Mouse (Mus musculus) midbrain, embryonic 16.5 days (tissue): ENCODE measurements at regions not wholly inside any gene's neighbourhood (a gene's known extent, or its start where the extent isn't known, plus 50 kb on each side); places are given as distances from the start of the nearest gene placed in this dataset.

Experiments
- ATAC-seq: fragments of 200-750 bp; cut with Nextera tagmentation; 2 replicates; pipeline ENCODE4 v1.8.0; 2017; ENCODE audit warnings: moderate TSS enrichment
- H3K27ac ChIP-seq: fragments of 300-500 bp; sonication (generic); 2 replicates; pipeline ENCODE4 v1.5.1; 2014; ENCODE audit warnings: mild to moderate bottlenecking, low read length, mixed read lengths
- H3K27me3 ChIP-seq: fragments of 300-500 bp; sonication (generic); 2 replicates; pipeline ENCODE4 v1.6.1; 2014; ENCODE audit warnings: low read depth, low read length, mixed read lengths; ENCODE audit not compliant: control insufficient read depth, insufficient read depth
- H3K36me3 ChIP-seq: fragments of 300-500 bp; sonication (generic); 2 replicates; pipeline ENCODE4 v1.6.1; 2014; ENCODE audit warnings: mild to moderate bottlenecking, low read length, moderate library complexity, mixed read lengths; ENCODE audit not compliant: control insufficient read depth, insufficient read depth
- H3K4me1 ChIP-seq: fragments of 300-500 bp; sonication (generic); 2 replicates; pipeline ENCODE4 v1.6.1; 2014; ENCODE audit warnings: mild to moderate bottlenecking, low read length, mixed read lengths; ENCODE audit not compliant: control insufficient read depth, insufficient read depth
- H3K4me2 ChIP-seq: fragments of 300-500 bp; sonication (generic); 2 replicates; pipeline ENCODE4 v1.6.1; 2014; ENCODE audit warnings: mild to moderate bottlenecking, low read length, mixed read lengths
- H3K4me3 ChIP-seq: fragments of 300-500 bp; sonication (generic); 2 replicates; pipeline ENCODE4 v1.5.1; 2014; ENCODE audit warnings: low read depth, mild to moderate bottlenecking, low read length, moderate library complexity, mixed read lengths
- H3K9ac ChIP-seq: fragments of 300-500 bp; sonication (generic); 2 replicates; pipeline ENCODE4 v1.6.1; 2014; ENCODE audit warnings: low read depth, low read length, mixed read lengths
- H3K9me3 ChIP-seq: fragments of 300-500 bp; sonication (generic); replicated peaks from 2 replicates; pipeline ENCODE4 v1.6.1; 2014; ENCODE audit warnings: mild to moderate bottlenecking, low read length, mixed read lengths; ENCODE audit not compliant: control insufficient read depth, poor library complexity, severe bottlenecking
- WGBS: fragments of 180-500 bp; shearing (Covaris S2); extraction: QIAGEN DNeasy Blood & Tissue Kit; methylation state at CpG from one replicate; pipeline ENCODE4 v1.1.7; 2014; 5-methylcytosine and 5-hydroxymethylcytosine counted together

DNA sequence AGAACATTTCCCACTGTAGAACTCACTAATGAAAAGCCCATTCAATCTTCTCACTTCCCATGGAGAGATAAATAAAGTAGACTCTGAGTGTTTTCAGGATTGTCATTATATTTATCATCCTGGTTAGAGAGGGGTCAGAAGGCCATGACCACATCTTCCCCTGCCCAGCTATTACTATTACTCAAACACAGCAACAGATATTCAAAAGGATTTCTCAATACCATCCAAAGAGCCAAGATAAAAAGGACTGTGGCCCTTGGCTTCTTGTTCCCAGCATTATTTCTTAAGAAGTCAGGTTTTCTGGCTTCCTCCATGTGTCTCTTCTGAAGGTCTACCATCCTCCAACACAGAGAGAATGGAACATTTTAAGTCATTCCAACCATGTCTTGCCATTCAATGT is 199.6 kb upstream of the Egflam start:
- H3K9me3 ChIP-seq, result no peaks in the 10 kb centered on the region
- H3K27me3 ChIP-seq, result no peaks in the 10 kb centered on the region
- H3K27ac ChIP-seq, result no peak overlapping the region
- H3K9ac ChIP-seq, result no peak overlapping the region
- H3K4me3 ChIP-seq, result no peak overlapping the region
- H3K4me1 ChIP-seq, result no peaks in the 10 kb centered on the region
- no peak overlapping the region for H3K4me2 ChIP-seq
- no peaks in the 10 kb centered on the region for H3K36me3 ChIP-seq
- no peak for ATAC-seq

- Histone ChIP-seq H3K36me3 (no peaks in the 10 kb centered on the region), H3K4me3 (no peak overlapping the region), H3K27ac (no peak overlapping the region), H3K4me2 (no peak overlapping the region), H3K4me1 (no peaks in the 10 kb centered on the region), H3K9ac (no peak overlapping the region), H3K9me3 (no peaks in the 10 kb centered on the region), H3K27me3 (no peaks in the 10 kb centered on the region)
- 88% methylated on average over 2 of the region's 2 CpGs for WGBS
- ATAC-seq, result no peak
Measured at GRCm38 (mm10) chr15:7601540-7601939, 203.3 kb upstream of the Egflam start.

- Histone ChIP-seq H3K27me3 (no peaks in the 10 kb centered on the region), H3K9ac (no peak overlapping the region), H3K27ac (no peak overlapping the region), H3K4me2 (no peak overlapping the region), H3K9me3 (no peaks in the 10 kb centered on the region), H3K4me3 (no peak overlapping the region), H3K4me1 (no peaks in the 10 kb centered on the region), H3K36me3 (no peaks in the 10 kb centered on the region)
- 94% methylated on average over 3 of the region's 3 CpGs for whole genome bisulfite sequencing
- no peak for ATAC-seq
Measured at GRCm38 (mm10) chr15:7604847-7605246, 205.8 kb upstream of the Gdnf start.

DNA sequence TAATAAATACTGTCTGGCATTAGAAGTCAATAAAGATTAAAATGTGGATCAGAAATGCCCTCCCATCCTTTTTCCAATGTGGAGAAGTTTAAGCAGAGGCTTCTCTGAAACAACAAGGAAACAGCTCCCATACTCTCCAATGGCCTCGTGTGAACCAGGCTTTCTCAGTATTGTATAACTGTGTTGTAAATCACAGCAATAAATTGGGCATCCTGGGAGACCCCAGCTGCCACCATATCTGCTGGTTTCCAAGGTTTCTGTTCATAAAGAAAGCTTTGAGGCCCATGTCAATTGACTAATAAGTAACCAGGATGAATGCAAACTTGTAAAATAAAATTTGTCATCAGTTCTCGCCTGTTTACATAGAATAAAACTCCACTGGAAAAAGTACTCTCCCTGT is 192.7 kb upstream of the Gdnf start:
- Histone ChIP-seq H3K9me3 (no peaks in the 10 kb centered on the region), H3K27me3 (no peaks in the 10 kb centered on the region), H3K36me3 (no peaks in the 10 kb centered on the region), H3K27ac (no peak overlapping the region), H3K4me1 (no peaks in the 10 kb centered on the region), H3K4me2 (no peak overlapping the region), H3K9ac (no peak overlapping the region), H3K4me3 (no peak overlapping the region)
- 81% methylated on average over 2 of the region's 2 CpGs for whole genome bisulfite sequencing
- ATAC-seq, result no peak

DNA sequence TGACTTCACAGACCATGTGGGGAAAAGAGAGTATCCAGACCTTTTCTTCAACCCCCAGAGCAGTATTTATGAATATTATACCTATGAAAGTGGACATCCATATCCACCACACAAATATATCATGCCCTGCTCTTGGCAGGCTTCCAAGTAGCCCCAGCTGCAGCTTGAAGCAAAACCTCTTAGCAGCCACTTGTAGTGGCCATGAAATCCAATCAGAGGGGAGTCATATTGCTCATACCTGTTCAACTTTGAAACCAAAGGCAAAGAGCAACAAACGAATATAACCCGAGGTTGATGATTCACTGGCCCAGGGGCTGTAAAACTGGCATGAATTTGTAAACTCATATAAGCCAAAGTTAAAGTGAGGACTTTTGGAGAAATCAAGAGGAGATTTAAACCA is 187.6 kb upstream of the Gdnf start:
- Histone ChIP-seq H3K9ac (no peak overlapping the region), H3K36me3 (no peaks in the 10 kb centered on the region), H3K4me3 (no peak overlapping the region), H3K27me3 (no peaks in the 10 kb centered on the region), H3K9me3 (no peaks in the 10 kb centered on the region), H3K4me2 (no peak overlapping the region), H3K4me1 (no peaks in the 10 kb centered on the region), H3K27ac (no peak overlapping the region)
- no peak for ATAC-seq
- WGBS, result 85% methylated on average over 2 of the region's 2 CpGs

GRCm38 (mm10) chr15:7624689-7625472 is 185.8 kb upstream of the Gdnf start:
- Histone ChIP-seq H3K27ac (no peak overlapping the region), H3K4me1 (no peaks in the 10 kb centered on the region), H3K4me3 (no peak overlapping the region), H3K36me3 (no peaks in the 10 kb centered on the region), H3K9ac (no peak overlapping the region), H3K27me3 (no peaks in the 10 kb centered on the region), H3K4me2 (no peak overlapping the region), H3K9me3 (no peaks in the 10 kb centered on the region)
- WGBS, result 71% methylated on average over 6 of the region's 6 CpGs
- no peak for ATAC-seq

DNA sequence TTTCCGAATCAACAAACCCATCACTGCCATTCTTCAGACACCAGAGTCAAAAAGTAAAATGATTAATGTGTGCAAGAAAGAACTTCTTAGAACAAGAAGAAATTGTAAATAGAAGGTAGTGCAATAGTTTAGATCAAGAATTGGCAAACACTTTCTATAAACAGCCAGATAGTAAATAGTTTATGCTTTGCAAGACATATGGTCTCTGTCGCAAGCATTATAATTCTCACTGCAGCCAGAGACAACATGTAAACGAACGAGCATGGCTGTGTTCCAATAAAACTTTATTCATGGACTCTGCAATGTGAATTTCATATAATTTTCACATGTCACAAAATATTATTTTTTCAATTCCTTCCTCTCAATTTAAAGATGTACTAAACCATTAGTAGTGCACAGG is 180.8 kb upstream of the Gdnf start:
- WGBS, result 95% methylated on average over 4 of the region's 4 CpGs
- no peaks in the 10 kb centered on the region for H3K4me1 ChIP-seq
- H3K27ac ChIP-seq, result no peak overlapping the region

DNA sequence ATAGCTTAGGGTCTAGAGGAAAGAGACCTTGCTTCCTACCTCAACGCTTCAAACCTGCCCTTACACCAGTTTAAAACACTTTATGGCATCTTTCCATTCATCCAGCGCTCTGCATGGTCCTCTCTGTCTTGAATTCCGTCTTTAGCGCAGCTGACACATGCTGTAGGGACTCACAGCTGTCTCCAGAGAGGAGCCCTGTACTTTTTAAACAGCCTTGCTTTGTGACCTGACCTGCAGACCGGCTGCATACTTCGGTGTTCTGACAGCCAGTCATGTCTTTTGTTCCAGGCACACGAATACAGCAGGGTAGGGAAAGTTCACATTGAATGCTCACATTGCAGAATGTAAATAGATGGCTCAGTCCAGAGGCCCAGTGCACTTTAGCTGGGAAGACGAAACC is 175.4 kb upstream of the Gdnf start:
- WGBS, result 48% methylated on average over 8 of the region's 8 CpGs
- no peaks in the 10 kb centered on the region; the same call in 1 of the 2 replicates for H3K27me3 ChIP-seq

More for the DNA sequence above, 180.8 kb upstream of the Gdnf start:
- H3K27me3 ChIP-seq, result no peaks in the 10 kb centered on the region
- H3K4me2 ChIP-seq, result no peak overlapping the region
- no peaks in the 10 kb centered on the region for H3K9me3 ChIP-seq
- H3K36me3 ChIP-seq, result no peaks in the 10 kb centered on the region
- no peak overlapping the region for H3K9ac ChIP-seq
- ATAC-seq, result no peak
- no peak overlapping the region for H3K4me3 ChIP-seq

GRCm38 (mm10) chr15:7639444-7639843 is 171.2 kb upstream of the Gdnf start:
- H3K9me3 ChIP-seq, result no peaks in the 10 kb centered on the region
- no peaks in the 10 kb centered on the region; the same call in 1 of the 2 replicates for H3K27me3 ChIP-seq
- no peak overlapping the region for H3K4me3 ChIP-seq
- WGBS, result 81% methylated on average over 6 of the region's 6 CpGs
- H3K27ac ChIP-seq, result no peak overlapping the region
- H3K36me3 ChIP-seq, result no peaks in the 10 kb centered on the region
- H3K4me2 ChIP-seq, result no peak overlapping the region
- H3K4me1 ChIP-seq, result no peaks in the 10 kb centered on the region
- no peak for ATAC-seq
- H3K9ac ChIP-seq, result no peak overlapping the region

More for the DNA sequence above, 175.4 kb upstream of the Gdnf start:
- H3K4me2 ChIP-seq, result no peak overlapping the region
- no peak overlapping the region for H3K27ac ChIP-seq
- H3K4me1 ChIP-seq, result no peaks in the 10 kb centered on the region
- no peaks in the 10 kb centered on the region for H3K36me3 ChIP-seq
- no peak overlapping the region for H3K9ac ChIP-seq
- no peak overlapping the region for H3K4me3 ChIP-seq
- H3K9me3 ChIP-seq, result no peaks in the 10 kb centered on the region
- no peak for ATAC-seq
